Mouse (Mus musculus): ENCODE data around the gene Hist2h2ab. TPM values are rescaled to one million over a fixed set of nuclear protein-coding genes. Genes with fewer than 3 reads are reported as not detected.

Gene Hist2h2ab
- polyA plus RNA-seq, 2 experiments, result 0.99 to 1.7 TPM

- 83% methylated on average over 2 of the region's 2 CpGs for WGBS
- H3K4me3 ChIP-seq (replicated peaks; ENCODE audit: low read length), result no peak overlapping the region
- no peak overlapping the region for H3K27ac ChIP-seq (replicated peaks; ENCODE audit: low read depth, low read length)
- H3K27me3 ChIP-seq (ENCODE audit: control insufficient read depth, insufficient read depth, low read length), result no peaks in the 10 kb centered on the region
- no peaks in the 10 kb centered on the region for H3K9me3 ChIP-seq (ENCODE audit: control insufficient read depth, low read length)
- DNase-seq (ENCODE audit: low spot score) (no peak), ATAC-seq (ENCODE audit: low FRiP score, low read depth) (no peak)
- peaks cover 42% of the 10 kb centered on the region for H3K36me3 ChIP-seq (ENCODE audit: control insufficient read depth, insufficient read depth, low read length)
- H3K4me1 ChIP-seq (ENCODE audit: control insufficient read depth, insufficient read depth, low read length), result peaks cover 18% of the 10 kb centered on the region
- no peak overlapping the region for H3K9ac ChIP-seq (ENCODE audit: low read depth, low read length, severe bottlenecking)
- H3K4me2 ChIP-seq (replicated peaks; ENCODE audit: low read depth, low read length, severe bottlenecking), result no peak overlapping the region
- no peak for TF ChIP-seq POLR2A (IDR thresholded peaks at IDR 0.05; ENCODE audit: borderline replicate concordance, extremely low read depth, insufficient read depth, insufficient read length)
Measured at GRCm38 (mm10) chr3:96178902-96179301, 40.8 kb upstream of the Hist2h2ab start.

DNA sequence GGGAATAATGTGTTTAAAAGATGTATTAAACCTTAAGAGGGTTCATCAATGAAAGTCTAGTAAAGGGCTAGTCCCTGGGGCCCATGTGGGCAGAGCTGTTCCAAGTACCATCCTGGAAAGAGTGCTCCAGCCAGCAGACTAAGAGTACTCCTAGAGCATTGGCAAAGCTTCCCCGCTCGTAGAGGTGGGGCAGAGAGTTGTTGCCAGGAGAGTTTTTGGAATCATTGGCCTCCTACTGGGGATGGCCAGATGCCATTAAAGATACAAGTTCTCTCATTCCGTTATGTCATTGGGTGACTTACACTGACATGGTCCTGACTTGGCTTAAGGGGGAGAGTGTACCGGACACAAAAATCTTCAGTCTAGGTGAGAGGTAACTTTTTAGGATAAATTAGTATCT is 40.1 kb upstream of the Hist2h2ab start:
- no peak for DNase-seq (ENCODE audit: low spot score)
- Histone ChIP-seq H3K9ac (ENCODE audit: low read depth, low read length, severe bottlenecking) (no peak overlapping the region), H3K27me3 (ENCODE audit: control insufficient read depth, insufficient read depth, low read length) (no peaks in the 10 kb centered on the region), H3K27ac (replicated peaks; ENCODE audit: low read depth, low read length) (no peak overlapping the region), H3K4me1 (ENCODE audit: control insufficient read depth, insufficient read depth, low read length) (peaks cover 16% of the 10 kb centered on the region), H3K4me2 (replicated peaks; ENCODE audit: low read depth, low read length, severe bottlenecking) (no peak overlapping the region), H3K36me3 (ENCODE audit: control insufficient read depth, insufficient read depth, low read length) (peaks cover 36% of the 10 kb centered on the region), H3K9me3 (ENCODE audit: control insufficient read depth, low read length) (no peaks in the 10 kb centered on the region), H3K4me3 (replicated peaks; ENCODE audit: low read length) (no peak overlapping the region)
- 63% methylated on average over 4 of the region's 4 CpGs for WGBS
- no peak for TF ChIP-seq POLR2A (IDR thresholded peaks at IDR 0.05; ENCODE audit: borderline replicate concordance, extremely low read depth, insufficient read depth, insufficient read length)
- no peak for ATAC-seq (ENCODE audit: low FRiP score, low read depth)

- ATAC-seq (ENCODE audit: low FRiP score, low read depth) (peak; percentile 61), DNase-seq (ENCODE audit: low spot score) (no peak)
- H3K36me3 ChIP-seq (ENCODE audit: control insufficient read depth, insufficient read depth, low read length), result peaks cover 22% of the 10 kb centered on the region
- H3K9me3 ChIP-seq (ENCODE audit: control insufficient read depth, low read length), result no peaks in the 10 kb centered on the region
- H3K4me2 ChIP-seq (replicated peaks; ENCODE audit: low read depth, low read length, severe bottlenecking), result peak within 1 kb of the TSS; percentile 71
- H3K27ac ChIP-seq (replicated peaks; ENCODE audit: low read depth, low read length), result no peak within 1 kb of the TSS
- WGBS, result 3% methylated on average over 21 of the region's 23 CpGs
- TF ChIP-seq POLR2A (IDR thresholded peaks at IDR 0.05; ENCODE audit: borderline replicate concordance, extremely low read depth, insufficient read depth, insufficient read length), result no peak
- peaks cover 16% of the 10 kb centered on the region for H3K4me1 ChIP-seq (ENCODE audit: control insufficient read depth, insufficient read depth, low read length)
- H3K4me3 ChIP-seq (replicated peaks; ENCODE audit: low read length), result peak within 1 kb of the TSS; percentile 52
- H3K27me3 ChIP-seq (ENCODE audit: control insufficient read depth, insufficient read depth, low read length), result no peaks in the 10 kb centered on the region
- peak within 1 kb of the TSS; percentile 61 for H3K9ac ChIP-seq (ENCODE audit: low read depth, low read length, severe bottlenecking)
Measured at GRCm38 (mm10) chr3:96180727-96181477, 38.8 kb upstream of the Hist2h2ab start, which contains the start of gene Sv2a. Gene Sv2a (plus strand): TSS chr3:96181151.

- peak overlapping the region; percentile 71 for H3K4me2 ChIP-seq (replicated peaks; ENCODE audit: low read depth, low read length, severe bottlenecking)
- H3K27me3 ChIP-seq (ENCODE audit: control insufficient read depth, insufficient read depth, low read length), result no peaks in the 10 kb centered on the region
- DNase-seq (ENCODE audit: low spot score), result no peak
- ATAC-seq (ENCODE audit: low FRiP score, low read depth), result 0 out of 2 replicates have a peak, but pooled peaks have one; percentile 10
- peak overlapping the region; percentile 52 for H3K4me3 ChIP-seq (replicated peaks; ENCODE audit: low read length)
- H3K9ac ChIP-seq (ENCODE audit: low read depth, low read length, severe bottlenecking), result peak overlapping the region; percentile 61
- no peaks in the 10 kb centered on the region for H3K9me3 ChIP-seq (ENCODE audit: control insufficient read depth, low read length)
- peaks cover 16% of the 10 kb centered on the region for H3K4me1 ChIP-seq (ENCODE audit: control insufficient read depth, insufficient read depth, low read length)
- H3K36me3 ChIP-seq (ENCODE audit: control insufficient read depth, insufficient read depth, low read length), result peaks cover 14% of the 10 kb centered on the region
- 32% methylated on average over 12 of the region's 12 CpGs for WGBS
- no peak overlapping the region for H3K27ac ChIP-seq (replicated peaks; ENCODE audit: low read depth, low read length)
- TF ChIP-seq POLR2A (IDR thresholded peaks at IDR 0.05; ENCODE audit: borderline replicate concordance, extremely low read depth, insufficient read depth, insufficient read length), result no peak
Measured at GRCm38 (mm10) chr3:96181510-96182381, 37.9 kb upstream of the Hist2h2ab start.

- peak overlapping the region; percentile 71 for H3K4me2 ChIP-seq (replicated peaks; ENCODE audit: low read depth, low read length, severe bottlenecking)
- H3K4me3 ChIP-seq (replicated peaks; ENCODE audit: low read length), result peak overlapping the region; percentile 52; the same call in 1 of the 2 replicates
- no peak for TF ChIP-seq POLR2A (IDR thresholded peaks at IDR 0.05; ENCODE audit: borderline replicate concordance, extremely low read depth, insufficient read depth, insufficient read length)
- peak overlapping the region; percentile 40; the same call in 1 of the 2 replicates for H3K9ac ChIP-seq (ENCODE audit: low read depth, low read length, severe bottlenecking)
- DNase-seq (ENCODE audit: low spot score) (no peak), ATAC-seq (ENCODE audit: low FRiP score, low read depth) (no peak)
- WGBS, result 18% methylated on average over 4 of the region's 4 CpGs
- H3K27me3 ChIP-seq (ENCODE audit: control insufficient read depth, insufficient read depth, low read length), result no peaks in the 10 kb centered on the region
- no peaks in the 10 kb centered on the region for H3K9me3 ChIP-seq (ENCODE audit: control insufficient read depth, low read length)
- H3K27ac ChIP-seq (replicated peaks; ENCODE audit: low read depth, low read length), result no peak overlapping the region
- peaks cover 16% of the 10 kb centered on the region for H3K4me1 ChIP-seq (ENCODE audit: control insufficient read depth, insufficient read depth, low read length)
- H3K36me3 ChIP-seq (ENCODE audit: control insufficient read depth, insufficient read depth, low read length), result peaks cover 15% of the 10 kb centered on the region
Measured at GRCm38 (mm10) chr3:96182382-96182776, 37.3 kb upstream of the Hist2h2ab start.

Measured in limb, embryonic 14.5 days (tissue).